Mouse (Mus musculus): ENCODE data around the gene Ano2. TPM values are rescaled to one million over a fixed set of nuclear protein-coding genes. Genes with fewer than 3 reads are reported as not detected.

Gene Ano2
- polyA plus RNA-seq, 1 experiment from 2014 or later, result 0.24 TPM

GRCm38 (mm10) chr6:125931926-125932325 lies 241.7 kb downstream of the Ano2 start:
- Histone ChIP-seq H3K4me3 (replicated peaks) (no peak overlapping the region), H3K4me2 (no peak overlapping the region), H3K9ac (no peak overlapping the region), H3K36me3 (no peaks in the 10 kb centered on the region), H3K9me3 (no peaks in the 10 kb centered on the region), H3K27ac (no peak overlapping the region), H3K4me1 (no peaks in the 10 kb centered on the region), H3K27me3 (replicated peaks) (no peaks in the 10 kb centered on the region)
- ATAC-seq (ENCODE audit: insufficient read depth, low FRiP score, low read depth), result no peak
- 39% methylated on average over 7 of the region's 7 CpGs for WGBS

DNA sequence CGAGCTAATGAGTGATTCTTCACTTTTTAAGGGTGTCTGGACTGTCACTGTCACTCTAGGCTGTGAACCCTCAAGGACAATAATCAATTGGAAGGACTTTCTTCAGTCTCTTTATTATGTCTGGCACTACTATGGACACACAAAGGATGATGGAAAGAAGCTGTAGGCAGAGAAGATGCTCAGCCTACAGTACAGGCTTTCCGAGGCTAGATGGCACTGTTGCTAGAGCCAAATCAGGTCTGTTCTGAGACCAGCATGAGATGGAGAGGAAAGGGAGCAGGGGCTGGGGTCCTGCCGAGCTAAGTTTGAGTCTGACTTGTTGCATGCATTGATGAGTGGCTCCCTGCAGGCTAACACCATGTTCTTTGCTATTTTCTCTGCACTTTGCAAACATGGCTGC lies 264.7 kb downstream of the Ano2 start:
- WGBS, result 9% methylated on average over 3 of the region's 3 CpGs
- Histone ChIP-seq H3K9ac (no peak overlapping the region), H3K4me2 (no peak overlapping the region), H3K27ac (no peak overlapping the region), H3K36me3 (no peaks in the 10 kb centered on the region), H3K4me1 (no peaks in the 10 kb centered on the region), H3K9me3 (no peaks in the 10 kb centered on the region), H3K4me3 (replicated peaks) (no peak overlapping the region), H3K27me3 (replicated peaks) (no peaks in the 10 kb centered on the region)
- ATAC-seq (ENCODE audit: insufficient read depth, low FRiP score, low read depth), result no peak

DNA sequence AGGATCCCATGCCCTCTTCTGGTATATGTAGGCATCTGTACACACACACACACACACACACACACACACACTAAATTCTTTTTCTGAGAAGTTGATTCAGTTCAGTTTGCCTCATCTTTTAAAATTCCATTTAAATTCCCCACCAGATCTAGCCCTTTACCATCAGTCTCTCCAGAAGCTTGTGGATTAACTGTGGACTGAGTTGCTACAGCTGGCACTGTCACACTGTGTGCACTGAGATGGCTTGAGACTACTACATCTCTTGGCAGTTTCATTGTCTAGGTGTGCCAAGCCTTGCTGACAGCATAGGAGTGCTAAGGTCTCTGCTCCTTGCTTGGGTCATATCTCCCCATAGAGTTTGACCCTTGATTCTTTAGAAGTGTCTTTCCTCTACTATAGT lies 283.3 kb downstream of the Ano2 start:
- Histone ChIP-seq H3K27me3 (replicated peaks) (no peaks in the 10 kb centered on the region), H3K4me3 (replicated peaks) (no peak overlapping the region), H3K4me2 (no peak overlapping the region), H3K9ac (no peak overlapping the region), H3K4me1 (peaks cover 3% of the 10 kb centered on the region; the same call in 1 of the 2 replicates), H3K27ac (no peak overlapping the region), H3K36me3 (no peaks in the 10 kb centered on the region), H3K9me3 (no peaks in the 10 kb centered on the region)
- no peak for ATAC-seq (ENCODE audit: insufficient read depth, low FRiP score, low read depth)

- WGBS, result 39% methylated on average over 15 of the region's 15 CpGs
- H3K4me1 ChIP-seq, result peaks cover 3% of the 10 kb centered on the region; the same call in 1 of the 2 replicates
- no peak overlapping the region for H3K4me2 ChIP-seq
- ATAC-seq (ENCODE audit: insufficient read depth, low FRiP score, low read depth), result no peak
- H3K9ac ChIP-seq, result no peak overlapping the region
- no peaks in the 10 kb centered on the region for H3K36me3 ChIP-seq
- no peak overlapping the region for H3K27ac ChIP-seq
- H3K27me3 ChIP-seq (replicated peaks), result no peaks in the 10 kb centered on the region
- no peak overlapping the region for H3K4me3 ChIP-seq (replicated peaks)
- H3K9me3 ChIP-seq, result no peaks in the 10 kb centered on the region
Measured at GRCm38 (mm10) chr6:125975788-125976465, 285.7 kb downstream of the Ano2 start.

- H3K27ac ChIP-seq, result no peak overlapping the region
- H3K4me2 ChIP-seq, result no peak overlapping the region
- WGBS, result 91% methylated on average over 5 of the region's 5 CpGs
- no peak overlapping the region for H3K4me3 ChIP-seq (replicated peaks)
- no peak overlapping the region for H3K9ac ChIP-seq
- peaks cover 3% of the 10 kb centered on the region; the same call in 1 of the 2 replicates for H3K4me1 ChIP-seq
- no peak for ATAC-seq (ENCODE audit: insufficient read depth, low FRiP score, low read depth)
- H3K27me3 ChIP-seq (replicated peaks), result no peaks in the 10 kb centered on the region
- no peaks in the 10 kb centered on the region for H3K36me3 ChIP-seq
- H3K9me3 ChIP-seq, result no peaks in the 10 kb centered on the region
Measured at GRCm38 (mm10) chr6:125979601-125980000, 289.4 kb downstream of the Ano2 start.

DNA sequence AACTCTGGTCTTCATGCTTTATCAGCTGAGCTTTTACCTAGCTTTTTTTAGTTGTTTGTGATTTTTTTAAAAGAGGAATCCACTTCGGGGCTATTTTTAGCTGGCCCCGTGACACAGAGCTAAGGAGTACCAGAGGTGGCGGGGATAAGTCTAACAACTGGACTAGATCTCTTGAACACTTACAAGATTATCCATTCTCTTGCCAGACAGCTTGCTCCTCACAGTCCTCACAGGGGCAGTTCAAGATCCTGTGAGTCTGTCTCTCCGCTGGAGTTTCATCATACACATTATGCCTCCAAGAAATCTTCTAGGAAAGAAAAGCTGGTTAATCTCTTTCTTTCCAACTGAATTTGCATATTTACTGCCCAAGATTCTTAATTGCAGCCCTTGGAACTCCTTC lies 293.8 kb downstream of the Ano2 start:
- Histone ChIP-seq H3K9me3 (no peaks in the 10 kb centered on the region), H3K4me1 (no peaks in the 10 kb centered on the region), H3K4me3 (replicated peaks) (no peak overlapping the region), H3K36me3 (no peaks in the 10 kb centered on the region), H3K27ac (no peak overlapping the region), H3K9ac (no peak overlapping the region), H3K27me3 (replicated peaks) (no peaks in the 10 kb centered on the region), H3K4me2 (no peak overlapping the region)
- ATAC-seq (ENCODE audit: insufficient read depth, low FRiP score, low read depth), result no peak
- 82% methylated on average over 4 of the region's 4 CpGs for WGBS

DNA sequence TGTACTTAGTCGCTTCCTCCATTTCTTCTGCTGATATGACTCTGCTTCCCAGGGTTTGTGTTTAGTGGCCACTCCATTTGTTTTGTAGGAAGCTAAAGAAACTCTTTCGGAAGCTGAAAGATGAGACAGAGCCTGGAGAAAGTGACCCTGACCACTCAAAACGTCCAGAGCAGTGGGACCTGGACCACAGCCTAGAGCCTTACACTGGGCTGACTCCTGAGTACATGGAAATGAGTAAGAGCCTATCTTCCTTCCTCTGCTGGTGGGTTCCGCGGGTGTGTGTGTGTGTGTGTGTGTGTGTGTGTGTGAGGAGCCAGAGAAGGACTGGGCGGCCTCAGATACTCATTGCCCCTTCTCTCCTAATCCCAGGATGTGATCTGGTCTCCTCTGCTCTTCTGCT lies 302.5 kb downstream of the Ano2 start:
- H3K4me3 ChIP-seq (replicated peaks), result no peak overlapping the region
- H3K36me3 ChIP-seq, result no peaks in the 10 kb centered on the region
- no peaks in the 10 kb centered on the region for H3K9me3 ChIP-seq
- 49% methylated on average over 6 of the region's 6 CpGs for WGBS
- H3K27ac ChIP-seq, result no peak overlapping the region
- no peaks in the 10 kb centered on the region for H3K4me1 ChIP-seq
- H3K4me2 ChIP-seq, result no peak overlapping the region
- no peak overlapping the region for H3K9ac ChIP-seq
- no peaks in the 10 kb centered on the region for H3K27me3 ChIP-seq (replicated peaks)
- no peak for ATAC-seq (ENCODE audit: insufficient read depth, low FRiP score, low read depth)

GRCm38 (mm10) chr6:126001797-126002196 lies 311.6 kb downstream of the Ano2 start:
- Histone ChIP-seq H3K4me3 (replicated peaks) (no peak overlapping the region), H3K4me2 (no peak overlapping the region), H3K36me3 (no peaks in the 10 kb centered on the region), H3K9me3 (no peaks in the 10 kb centered on the region), H3K4me1 (peaks cover 25% of the 10 kb centered on the region; the same call in 1 of the 2 replicates), H3K27ac (0 out of 2 replicates have a peak overlapping the region, but pooled peaks have one; percentile 33), H3K9ac (no peak overlapping the region), H3K27me3 (replicated peaks) (no peaks in the 10 kb centered on the region)
- no peak for ATAC-seq (ENCODE audit: insufficient read depth, low FRiP score, low read depth)
- 28% methylated on average over 2 of the region's 2 CpGs for WGBS

- Histone ChIP-seq H3K4me3 (replicated peaks) (no peak overlapping the region), H3K27me3 (replicated peaks) (no peaks in the 10 kb centered on the region), H3K4me1 (peaks cover 25% of the 10 kb centered on the region; the same call in 1 of the 2 replicates), H3K4me2 (peak overlapping the region; percentile 3; the same call in 1 of the 2 replicates), H3K36me3 (no peaks in the 10 kb centered on the region), H3K27ac (peak overlapping the region; percentile 71), H3K9ac (no peak overlapping the region), H3K9me3 (no peaks in the 10 kb centered on the region)
- peak; percentile 68 for ATAC-seq (ENCODE audit: insufficient read depth, low FRiP score, low read depth)
- 14% methylated on average over 4 of the region's 4 CpGs for WGBS
Measured at GRCm38 (mm10) chr6:126003002-126003742, 313.0 kb downstream of the Ano2 start.

DNA sequence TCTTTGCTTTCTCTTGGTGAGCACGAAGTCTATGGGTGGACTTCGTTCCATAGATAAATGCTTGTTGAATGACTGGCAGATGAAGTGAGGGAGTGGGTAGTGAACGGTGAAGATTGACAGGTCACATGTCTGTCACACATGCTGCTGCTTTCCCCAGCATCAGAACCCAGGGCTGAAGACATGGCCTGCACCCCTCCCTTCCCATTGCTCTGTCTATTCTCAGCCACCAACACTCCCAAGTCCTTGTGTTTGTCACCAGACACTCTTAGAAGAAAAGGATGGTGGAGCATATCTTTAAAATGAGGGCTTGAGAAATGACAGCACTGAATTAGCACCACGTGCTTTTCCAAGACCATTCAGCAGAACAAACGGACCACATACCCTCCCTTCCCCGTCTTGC lies 316.4 kb downstream of the Ano2 start:
- Histone ChIP-seq H3K27me3 (replicated peaks) (no peaks in the 10 kb centered on the region), H3K4me3 (replicated peaks) (no peak overlapping the region), H3K36me3 (no peaks in the 10 kb centered on the region), H3K9me3 (no peaks in the 10 kb centered on the region), H3K4me2 (no peak overlapping the region), H3K9ac (no peak overlapping the region), H3K4me1 (peaks cover 37% of the 10 kb centered on the region; the same call in 1 of the 2 replicates), H3K27ac (no peak overlapping the region)
- no peak for ATAC-seq (ENCODE audit: insufficient read depth, low FRiP score, low read depth)
- WGBS, result 84% methylated on average over 6 of the region's 6 CpGs

GRCm38 (mm10) chr6:126009083-126009482 lies 318.9 kb downstream of the Ano2 start:
- Histone ChIP-seq H3K27ac (peak overlapping the region; percentile 40; the same call in 1 of the 2 replicates), H3K36me3 (no peaks in the 10 kb centered on the region), H3K4me1 (peaks cover 24% of the 10 kb centered on the region), H3K9ac (no peak overlapping the region), H3K4me3 (replicated peaks) (no peak overlapping the region), H3K4me2 (no peak overlapping the region), H3K27me3 (replicated peaks) (no peaks in the 10 kb centered on the region), H3K9me3 (no peaks in the 10 kb centered on the region)
- WGBS, result 10% methylated on average over 3 of the region's 3 CpGs
- ATAC-seq (ENCODE audit: insufficient read depth, low FRiP score, low read depth), result no peak; the same call in 1 of the 2 replicates

DNA sequence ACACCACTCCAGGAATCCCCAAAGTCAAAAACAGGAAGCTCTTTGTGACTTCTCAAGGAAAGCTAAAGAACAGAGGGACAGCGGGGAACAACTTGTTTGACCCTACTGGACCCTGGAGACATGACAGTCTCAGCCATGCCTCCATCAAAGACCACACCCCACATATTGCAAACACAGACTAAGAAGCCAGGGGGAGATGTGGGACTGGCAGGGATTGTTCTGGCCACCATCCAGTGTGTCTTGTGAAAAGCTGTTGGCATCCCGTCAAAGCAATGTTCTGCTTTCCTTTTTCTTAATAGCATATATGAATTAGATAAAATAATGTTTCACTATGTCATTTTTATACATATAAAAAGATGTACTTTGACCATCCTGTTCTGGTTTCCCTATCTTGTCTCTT lies 326.8 kb downstream of the Ano2 start:
- WGBS, result 82% methylated on average over 2 of the region's 2 CpGs
- Histone ChIP-seq H3K4me2 (no peak overlapping the region), H3K27me3 (replicated peaks) (no peaks in the 10 kb centered on the region), H3K9me3 (no peaks in the 10 kb centered on the region), H3K4me1 (peaks cover 6% of the 10 kb centered on the region; the same call in 1 of the 2 replicates), H3K36me3 (no peaks in the 10 kb centered on the region), H3K4me3 (replicated peaks) (no peak overlapping the region), H3K27ac (no peak overlapping the region), H3K9ac (no peak overlapping the region)
- ATAC-seq (ENCODE audit: insufficient read depth, low FRiP score, low read depth), result no peak
